Mouse (Mus musculus): Measurements from ENCODE around the gene Irf2bp1. TPM values are rescaled to one million over a fixed set of nuclear protein-coding genes. Genes with fewer than 3 reads are reported as not detected.
A peak's percentile ranks its signal among the peaks of the same experiment; 100 is the strongest.

Irf2bp1 gene
- total and polyA plus RNA-seq, 3 experiments: 12.7 to 24.5 (median 22.5) TPM

- H3K27ac ChIP-seq: no peak overlapping the region
- WGBS: 85% methylated on average over 11 of the region's 11 CpGs
- no peak for TF ChIP-seq POLR2A (IDR thresholded peaks at IDR 0.05; ENCODE audit: insufficient read depth, low read depth, low read length)
- TF ChIP-seq EP300 (IDR thresholded peaks at IDR 0.05; ENCODE audit: insufficient read depth, low read depth, low read length): no peak
- no peak for TF ChIP-seq CTCF (IDR thresholded peaks at IDR 0.05)
Measured at GRCm38 (mm10) chr7:19046286-19047069, 42.6 kb downstream of the Irf2bp1 start.

GRCm38 (mm10) chr7:19048006-19048527, 44.2 kb downstream of the Irf2bp1 start:
- intact Hi-C loops (cut with DNase I): no loop called here
- no peaks in the 10 kb centered on the region for H3K36me3 ChIP-seq (ENCODE audit: control insufficient read depth, insufficient read depth, low read length)

More at GRCm38 (mm10) chr7:19046286-19047069, 42.6 kb downstream of the Irf2bp1 start:
- H3K4me3 ChIP-seq: no peak overlapping the region
- no peaks in the 10 kb centered on the region for H3K36me3 ChIP-seq (ENCODE audit: control insufficient read depth, insufficient read depth, low read length)
- intact Hi-C loops (cut with DNase I): no loop called here
- H3K27me3 ChIP-seq (ENCODE audit: control insufficient read depth, insufficient read depth, low read length): no peaks in the 10 kb centered on the region
- peak in 1 of 2 experiments; percentile 34 for DNase-seq
- H3K79me2 ChIP-seq (replicated peaks; ENCODE audit: control insufficient read depth, insufficient read depth, low read length): no peaks in the 10 kb centered on the region
- no peaks in the 10 kb centered on the region for H3K4me1 ChIP-seq (ENCODE audit: control insufficient read depth, insufficient read depth, low read length)
- no peak overlapping the region for H3K9ac ChIP-seq (ENCODE audit: low read depth, low read length)

GRCm38 (mm10) chr7:19049252-19049651, 45.4 kb downstream of the Irf2bp1 start:
- no peaks in the 10 kb centered on the region for H3K4me1 ChIP-seq (ENCODE audit: control insufficient read depth, insufficient read depth, low read length)
- no peak overlapping the region for H3K27ac ChIP-seq
- H3K79me2 ChIP-seq (replicated peaks; ENCODE audit: control insufficient read depth, insufficient read depth, low read length): no peaks in the 10 kb centered on the region
- intact Hi-C loops (cut with DNase I): no loop called here
- no peaks in the 10 kb centered on the region for H3K27me3 ChIP-seq (ENCODE audit: control insufficient read depth, insufficient read depth, low read length)
- no peak overlapping the region for H3K9ac ChIP-seq (ENCODE audit: low read depth, low read length)
- DNase-seq: no peak
- no peaks in the 10 kb centered on the region for H3K36me3 ChIP-seq (ENCODE audit: control insufficient read depth, insufficient read depth, low read length)
- H3K4me3 ChIP-seq: no peak overlapping the region
- WGBS: 89% methylated on average over 5 of the region's 5 CpGs
- TF ChIP-seq POLR2A (IDR thresholded peaks at IDR 0.05; ENCODE audit: insufficient read depth, low read depth, low read length) (no peak), EP300 (IDR thresholded peaks at IDR 0.05; ENCODE audit: insufficient read depth, low read depth, low read length) (no peak), CTCF (IDR thresholded peaks at IDR 0.05) (no peak)

More at GRCm38 (mm10) chr7:19048006-19048527, 44.2 kb downstream of the Irf2bp1 start:
- no peak for TF ChIP-seq EP300 (IDR thresholded peaks at IDR 0.05; ENCODE audit: insufficient read depth, low read depth, low read length)
- TF ChIP-seq POLR2A (IDR thresholded peaks at IDR 0.05; ENCODE audit: insufficient read depth, low read depth, low read length): no peak
- no peak for TF ChIP-seq CTCF (IDR thresholded peaks at IDR 0.05)
- no peak overlapping the region for H3K27ac ChIP-seq
- 84% methylated on average over 14 of the region's 14 CpGs for WGBS
- no peaks in the 10 kb centered on the region for H3K4me1 ChIP-seq (ENCODE audit: control insufficient read depth, insufficient read depth, low read length)
- no peak overlapping the region for H3K9ac ChIP-seq (ENCODE audit: low read depth, low read length)
- no peak overlapping the region for H3K4me3 ChIP-seq
- DNase-seq: no peak
- no peaks in the 10 kb centered on the region for H3K79me2 ChIP-seq (replicated peaks; ENCODE audit: control insufficient read depth, insufficient read depth, low read length)
- no peaks in the 10 kb centered on the region for H3K27me3 ChIP-seq (ENCODE audit: control insufficient read depth, insufficient read depth, low read length)

GRCm38 (mm10) chr7:19050172-19050571, 46.3 kb downstream of the Irf2bp1 start:
- no peaks in the 10 kb centered on the region for H3K79me2 ChIP-seq (replicated peaks; ENCODE audit: control insufficient read depth, insufficient read depth, low read length)
- no peak overlapping the region for H3K9ac ChIP-seq (ENCODE audit: low read depth, low read length)
- H3K4me1 ChIP-seq (ENCODE audit: control insufficient read depth, insufficient read depth, low read length): no peaks in the 10 kb centered on the region
- no peak overlapping the region for H3K4me3 ChIP-seq
- intact Hi-C loops (cut with DNase I): no loop called here
- no peaks in the 10 kb centered on the region for H3K27me3 ChIP-seq (ENCODE audit: control insufficient read depth, insufficient read depth, low read length)
- DNase-seq: no peak
- TF ChIP-seq EP300 (IDR thresholded peaks at IDR 0.05; ENCODE audit: insufficient read depth, low read depth, low read length): no peak
- TF ChIP-seq POLR2A (IDR thresholded peaks at IDR 0.05; ENCODE audit: insufficient read depth, low read depth, low read length): no peak
- no peak for TF ChIP-seq CTCF (IDR thresholded peaks at IDR 0.05)
- no peaks in the 10 kb centered on the region for H3K36me3 ChIP-seq (ENCODE audit: control insufficient read depth, insufficient read depth, low read length)
- 52% methylated on average over 8 of the region's 8 CpGs for WGBS
- H3K27ac ChIP-seq: no peak overlapping the region

GRCm38 (mm10) chr7:19051161-19051560, 47.3 kb downstream of the Irf2bp1 start:
- H3K4me1 ChIP-seq (ENCODE audit: control insufficient read depth, insufficient read depth, low read length): no peaks in the 10 kb centered on the region
- H3K4me3 ChIP-seq: no peak overlapping the region
- no peak for DNase-seq
- no peak overlapping the region for H3K27ac ChIP-seq
- no peaks in the 10 kb centered on the region for H3K79me2 ChIP-seq (replicated peaks; ENCODE audit: control insufficient read depth, insufficient read depth, low read length)
- intact Hi-C loops (cut with DNase I): no loop called here
- no peaks in the 10 kb centered on the region for H3K27me3 ChIP-seq (ENCODE audit: control insufficient read depth, insufficient read depth, low read length)
- 35% methylated on average over 4 of the region's 4 CpGs for WGBS
- TF ChIP-seq CTCF (IDR thresholded peaks at IDR 0.05): no peak
- no peak for TF ChIP-seq EP300 (IDR thresholded peaks at IDR 0.05; ENCODE audit: insufficient read depth, low read depth, low read length)
- no peak for TF ChIP-seq POLR2A (IDR thresholded peaks at IDR 0.05; ENCODE audit: insufficient read depth, low read depth, low read length)
- no peak overlapping the region for H3K9ac ChIP-seq (ENCODE audit: low read depth, low read length)
- no peaks in the 10 kb centered on the region for H3K36me3 ChIP-seq (ENCODE audit: control insufficient read depth, insufficient read depth, low read length)
